Mouse (Mus musculus) small intestine, adult 2 months (tissue): ENCODE measurements at regions not wholly inside any gene's neighbourhood (a gene's known extent, or its start where the extent isn't known, plus 50 kb on each side); places are given as distances from the start of the nearest gene placed in this dataset.

ENCODE experiments used
- CTCF ChIP-seq: fragments of 200-500 bp; IDR thresholded peaks from 2 replicates; pipeline ENCODE4 v1.5.1; 2012; ENCODE audit warnings: low read depth, mild to moderate bottlenecking, control low read depth, inconsistent platforms, low read length, moderate library complexity, mixed read lengths; ENCODE audit not compliant: insufficient replicate concordance, insufficient read length; ENCODE audit errors: extremely low read depth
- POLR2A ChIP-seq: fragments of 200-500 bp; IDR thresholded peaks from 2 replicates; pipeline ENCODE4 v1.6.1; 2012; ENCODE audit warnings: low read depth, mild to moderate bottlenecking, control low read depth, inconsistent platforms, low read length, moderate library complexity

DNA sequence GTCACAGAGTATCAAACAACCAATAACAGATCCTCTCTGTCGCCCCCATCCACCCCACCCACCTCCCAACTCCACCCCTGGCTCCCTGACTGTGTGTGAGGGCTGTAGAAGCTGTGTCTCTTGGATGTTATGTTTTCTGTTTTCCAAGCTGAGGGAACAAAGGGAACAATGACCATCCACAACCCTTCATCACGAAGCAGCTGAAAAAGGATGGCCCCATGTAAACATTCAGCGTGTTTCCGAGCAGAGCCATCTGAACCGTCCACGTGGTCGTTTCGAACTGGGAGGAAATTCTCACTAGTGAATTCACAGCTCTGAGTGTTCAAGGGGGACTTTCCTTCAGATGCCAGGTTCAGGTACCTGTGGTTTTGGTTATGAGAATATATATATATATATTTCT is 84.1 kb upstream of the Nck2 start:
- TF ChIP-seq CTCF (no peak), POLR2A (no peak)
